Mouse (Mus musculus): ENCODE measurements around the gene Sntb2.
A peak's percentile ranks its signal among the peaks of the same experiment; 100 is the strongest.

Gene Sntb2

DNA sequence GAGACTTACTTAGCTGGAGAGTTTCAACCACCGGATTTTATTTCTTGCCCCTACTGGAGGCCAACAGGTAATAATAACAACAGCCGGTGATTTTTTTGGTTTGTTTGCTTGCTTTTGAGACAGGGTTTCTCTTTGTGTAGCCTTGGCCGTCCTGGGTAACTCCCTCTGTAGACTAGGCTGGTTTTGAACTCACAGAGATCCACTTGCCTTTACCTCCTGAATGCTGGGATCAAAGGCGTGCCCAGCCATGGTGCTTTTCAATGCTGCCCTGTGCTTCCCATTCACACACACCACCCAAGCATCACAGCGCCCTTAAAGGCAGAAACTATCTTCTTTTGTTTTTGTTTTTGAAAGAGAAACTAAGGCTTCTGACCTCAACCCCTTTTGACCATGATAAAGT is 5.6 kb upstream of the Sntb2 start:
- DNase-seq (ENCODE audit: extremely low read depth, low read depth): no peak

GRCm38 (mm10) chr8:106932376-106933065 is 3.0 kb upstream of the Sntb2 start:
- DNase-seq (ENCODE audit: extremely low read depth, low read depth): no peak

- no peak for DNase-seq (ENCODE audit: extremely low read depth, low read depth)
Measured at GRCm38 (mm10) chr8:106933506-106934143, 1.9 kb upstream of the Sntb2 start.

- no peak for DNase-seq (ENCODE audit: extremely low read depth, low read depth)
Measured at GRCm38 (mm10) chr8:106934226-106934977, 1.1 kb upstream of the Sntb2 start.

DNA sequence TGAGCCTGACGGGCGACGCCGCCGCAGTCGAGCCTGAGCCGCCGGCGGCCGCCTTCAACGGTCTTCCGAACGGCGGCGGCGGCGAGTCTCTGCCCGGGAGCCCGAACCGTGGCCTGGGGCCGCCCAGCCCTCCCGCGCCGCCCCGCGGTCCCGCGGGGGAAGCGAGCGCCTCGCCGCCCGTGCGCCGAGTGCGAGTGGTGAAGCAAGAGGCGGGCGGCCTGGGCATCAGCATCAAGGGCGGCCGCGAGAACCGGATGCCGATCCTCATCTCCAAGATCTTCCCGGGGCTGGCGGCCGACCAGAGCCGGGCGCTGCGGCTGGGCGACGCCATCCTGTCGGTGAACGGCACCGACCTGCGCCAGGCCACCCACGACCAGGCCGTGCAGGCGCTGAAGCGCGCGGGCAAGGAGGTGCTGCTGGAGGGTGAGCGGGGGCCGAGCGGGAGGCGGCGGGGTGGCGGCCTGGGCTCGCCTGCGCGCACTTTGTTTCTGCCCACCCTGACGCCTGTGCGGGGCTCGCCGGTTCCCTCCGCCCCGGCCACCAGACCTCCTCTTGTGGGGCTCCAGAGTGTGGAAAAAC is 438 bp downstream of the Sntb2 start:
- DNase-seq (ENCODE audit: extremely low read depth, low read depth): no peak

DNA sequence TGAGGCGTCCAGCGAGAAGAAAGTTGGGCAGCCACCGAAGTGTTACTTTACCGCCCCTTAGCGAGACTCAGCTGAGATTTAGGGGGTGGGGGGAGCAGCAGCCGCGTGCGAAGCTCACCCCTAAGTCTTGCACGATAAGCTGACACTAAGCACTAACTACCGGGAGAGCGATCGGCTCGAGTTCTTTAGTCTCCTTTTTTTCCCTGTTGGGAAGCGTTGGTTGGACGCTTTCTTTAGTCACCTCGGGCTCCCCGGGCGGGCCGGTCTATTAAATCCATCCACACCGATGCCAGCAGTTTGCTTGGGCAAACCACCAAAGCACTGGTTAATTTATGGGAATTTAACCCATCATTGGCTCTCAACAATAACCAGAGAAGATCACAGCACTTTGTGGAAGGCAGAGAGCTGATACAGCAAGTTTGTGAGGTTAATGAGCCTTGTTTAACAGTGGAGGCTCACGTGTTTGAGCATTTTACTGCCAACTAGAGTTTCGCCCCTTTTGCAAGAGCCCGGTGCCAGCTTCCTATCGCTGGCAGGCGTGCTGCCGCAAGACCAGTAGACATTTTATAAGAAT is 1.0 kb downstream of the Sntb2 start:
- DNase-seq (ENCODE audit: extremely low read depth, low read depth): no peak

DNA sequence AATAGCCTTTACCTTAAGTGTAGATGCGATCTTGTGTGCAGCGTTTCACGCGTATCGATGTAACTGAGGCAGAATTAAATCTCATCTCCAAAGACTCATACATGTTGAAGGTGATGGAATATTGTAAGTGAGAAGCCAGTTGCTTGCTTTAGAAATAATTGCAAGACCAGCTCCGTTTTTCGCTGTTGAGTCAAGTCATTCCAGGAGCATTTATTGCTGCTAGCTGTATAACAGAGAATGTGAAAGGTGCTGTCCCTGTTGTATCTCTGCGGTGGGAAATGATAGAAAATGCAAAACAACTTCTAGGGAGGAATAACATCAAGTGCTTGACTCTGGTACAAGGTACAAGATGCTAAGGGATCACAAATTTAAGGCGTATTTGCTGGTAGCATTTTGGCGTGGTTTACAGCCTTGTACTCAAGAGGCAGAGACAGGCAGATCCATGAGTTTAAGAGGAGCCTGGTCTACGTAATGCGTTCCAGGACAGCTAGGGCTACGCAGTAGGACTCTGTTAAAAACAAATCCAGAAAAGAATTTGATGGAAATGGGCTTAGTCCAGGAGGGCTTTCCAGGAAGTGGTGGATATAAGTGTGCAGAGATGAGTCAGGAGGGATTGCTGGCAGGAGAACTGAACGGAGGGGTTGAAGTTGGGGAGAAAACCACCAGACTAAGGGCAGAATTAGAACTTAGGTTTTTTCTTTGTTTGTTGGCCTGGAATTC is 1.7 kb downstream of the Sntb2 start:
- no peak for DNase-seq (ENCODE audit: extremely low read depth, low read depth)

DNA sequence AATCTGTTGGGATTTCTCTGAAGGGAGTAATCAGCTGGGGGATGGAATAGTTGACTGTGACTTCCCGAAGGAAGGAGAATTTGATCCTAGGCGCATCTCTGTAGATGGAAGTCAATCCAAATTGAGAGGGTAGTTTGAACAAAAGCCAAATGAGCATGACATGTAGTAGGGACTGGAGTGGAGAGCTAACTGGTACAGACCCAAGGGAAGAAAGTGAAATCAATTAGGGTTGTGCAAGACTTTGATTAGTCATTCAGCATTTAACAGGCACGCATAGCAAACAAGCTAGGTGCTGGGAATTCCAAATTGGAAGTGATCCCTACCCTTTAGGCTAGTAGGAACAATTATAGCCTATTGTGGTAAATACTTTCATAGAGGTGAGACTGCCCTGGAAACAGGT is 6.3 kb downstream of the Sntb2 start:
- DNase-seq (ENCODE audit: extremely low read depth, low read depth): no peak

DNA sequence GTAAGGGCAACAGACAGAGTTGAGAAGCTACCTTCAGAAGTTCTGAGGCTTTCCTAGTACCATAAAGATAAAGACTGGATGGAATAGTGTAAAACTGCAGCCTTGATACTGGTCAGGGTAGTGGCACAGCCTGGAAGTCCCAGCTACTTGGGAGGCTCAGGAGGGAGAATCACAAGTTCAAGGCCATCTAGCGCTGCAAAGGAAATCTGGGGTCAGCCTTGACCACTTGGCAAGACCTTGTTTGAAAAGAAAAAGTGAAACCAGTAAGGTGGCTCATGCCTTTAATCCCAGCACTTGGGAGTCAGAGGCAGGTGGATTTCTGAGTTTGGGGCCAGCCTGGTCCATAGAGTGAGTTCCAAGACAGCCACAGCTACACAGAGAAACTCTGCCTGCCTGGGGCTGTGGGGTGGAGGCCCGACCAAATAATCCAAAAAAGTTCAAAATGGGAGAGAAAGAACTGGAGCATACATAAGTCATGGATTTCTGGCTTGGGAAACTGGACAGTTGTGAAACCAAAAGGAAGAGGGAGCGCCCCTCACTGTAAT is 8.4 kb downstream of the Sntb2 start:
- DNase-seq (ENCODE audit: extremely low read depth, low read depth): no peak

- no peak for DNase-seq (ENCODE audit: extremely low read depth, low read depth)
Measured at GRCm38 (mm10) chr8:106944756-106945155, 9.2 kb downstream of the Sntb2 start.

DNA sequence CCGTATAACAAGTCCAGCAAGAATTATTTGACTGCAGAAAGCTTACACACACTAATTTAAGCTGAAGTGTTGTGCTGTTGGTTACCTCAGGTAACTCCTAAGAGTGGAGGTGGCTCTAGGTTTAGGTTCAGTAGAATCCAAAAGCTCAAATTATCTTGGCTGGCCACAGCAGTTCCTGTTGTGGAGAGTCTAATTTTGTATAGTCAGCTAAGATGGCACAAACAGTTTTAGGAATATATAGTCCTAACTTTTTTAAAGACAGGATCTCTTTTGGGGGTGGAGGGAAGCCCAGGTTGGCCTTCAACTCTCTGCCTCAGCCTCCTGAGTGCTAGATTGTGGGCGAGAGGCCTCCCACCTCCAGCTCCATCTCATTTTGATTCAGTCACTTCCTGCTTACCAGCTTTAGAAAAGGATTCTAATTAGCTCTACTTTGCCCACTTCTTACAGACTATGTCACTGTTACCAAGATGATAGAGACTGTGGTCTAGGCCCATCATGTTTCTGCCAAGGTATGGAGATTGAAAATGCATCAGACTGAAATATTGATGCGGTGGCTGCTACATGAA is 13.2 kb downstream of the Sntb2 start:
- DNase-seq (ENCODE audit: extremely low read depth, low read depth): no peak

- DNase-seq (ENCODE audit: extremely low read depth, low read depth): no peak
Measured at GRCm38 (mm10) chr8:106951707-106952106, 16.2 kb downstream of the Sntb2 start.

DNA sequence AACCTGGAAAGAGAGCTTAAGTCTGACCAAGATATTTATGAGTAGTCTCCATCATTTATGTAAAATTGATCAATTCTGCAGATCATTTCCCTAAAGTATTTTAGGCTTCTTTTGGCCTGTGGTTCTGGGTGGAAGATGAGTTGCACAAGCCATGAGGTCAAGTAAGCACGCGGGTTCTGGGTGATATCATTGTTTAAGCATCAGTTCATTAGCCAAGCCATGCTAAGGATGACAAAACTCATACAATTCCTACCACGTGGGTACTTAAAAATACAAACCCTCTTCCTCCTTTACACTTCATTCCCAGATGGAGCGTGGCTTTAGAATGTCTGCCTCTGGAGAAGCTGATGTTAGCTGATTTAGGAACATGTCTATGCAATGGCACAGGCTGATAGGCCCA is 18.0 kb downstream of the Sntb2 start:
- no peak for DNase-seq (ENCODE audit: extremely low read depth, low read depth)

DNA sequence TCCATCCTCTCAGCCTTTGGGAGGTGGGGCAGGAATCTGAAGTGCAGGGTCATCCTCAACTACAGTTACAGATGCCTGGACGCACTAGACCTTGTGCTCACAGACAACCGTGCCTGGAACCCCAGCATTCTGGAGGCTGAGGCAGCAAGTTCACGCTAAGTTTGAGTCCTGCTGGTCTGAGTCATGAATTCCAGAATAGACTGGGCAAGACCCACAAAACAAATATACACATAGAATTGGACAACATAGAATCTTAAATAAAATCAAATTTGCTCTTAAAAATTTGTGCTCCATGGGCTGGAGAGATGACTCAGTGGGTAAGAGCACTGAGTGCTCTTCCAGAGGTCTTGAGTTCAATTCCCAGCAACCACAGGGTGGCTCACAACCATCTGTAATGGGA is 21.5 kb downstream of the Sntb2 start:
- no peak for DNase-seq (ENCODE audit: extremely low read depth, low read depth)

GRCm38 (mm10) chr8:106958212-106958611 is 22.7 kb downstream of the Sntb2 start:
- DNase-seq (ENCODE audit: extremely low read depth, low read depth): no peak

- peak; percentile 39 for DNase-seq (ENCODE audit: extremely low read depth, low read depth)
Measured at GRCm38 (mm10) chr8:106959626-106960025, 24.1 kb downstream of the Sntb2 start.

- DNase-seq (ENCODE audit: extremely low read depth, low read depth): no peak
Measured at GRCm38 (mm10) chr8:106962322-106962721, 26.8 kb downstream of the Sntb2 start.

GRCm38 (mm10) chr8:106963365-106963764 is 27.8 kb downstream of the Sntb2 start:
- no peak for DNase-seq (ENCODE audit: extremely low read depth, low read depth)

DNA sequence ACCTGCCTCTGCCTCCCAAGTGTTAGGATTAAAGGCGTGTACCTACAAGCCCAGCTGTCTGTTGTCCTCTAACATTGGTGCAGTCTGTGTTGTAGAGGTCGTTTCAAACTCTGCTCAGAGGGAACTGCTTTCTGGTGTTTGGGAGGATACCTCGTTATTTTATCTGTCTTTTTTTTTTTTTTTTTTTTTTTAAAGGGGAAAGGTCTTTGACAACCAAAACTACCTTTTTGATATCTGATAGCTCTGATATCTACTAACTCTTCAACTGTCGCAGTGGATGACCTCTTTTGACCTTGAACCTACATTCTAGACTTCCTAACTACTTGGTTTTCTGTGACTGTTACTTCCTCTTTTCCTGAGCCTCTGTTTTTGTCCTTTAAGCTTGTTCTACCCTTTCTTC is 29.0 kb downstream of the Sntb2 start:
- peak; percentile 49 for DNase-seq (ENCODE audit: extremely low read depth, low read depth)

DNA sequence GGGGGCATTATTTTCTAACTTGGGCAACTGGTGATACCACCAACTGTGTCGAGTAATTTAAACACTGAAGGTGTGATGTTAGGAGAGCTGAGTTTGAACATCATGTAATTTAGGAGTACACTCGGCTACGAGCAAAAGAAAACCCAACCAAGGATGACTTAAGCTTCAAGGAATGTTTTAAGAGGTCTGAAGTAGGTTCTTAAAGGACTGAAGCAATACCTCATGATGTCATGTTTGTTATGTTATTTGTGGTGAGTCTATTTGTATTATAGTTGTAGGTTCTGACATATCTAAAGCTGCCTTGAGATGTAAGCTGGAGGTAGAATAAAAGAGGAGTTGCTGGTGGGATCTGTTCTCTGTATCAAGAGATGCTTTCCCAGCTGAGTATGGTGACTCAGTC is 34.4 kb downstream of the Sntb2 start:
- no peak for DNase-seq (ENCODE audit: extremely low read depth, low read depth)

GRCm38 (mm10) chr8:106971916-106972315 is 36.4 kb downstream of the Sntb2 start:
- DNase-seq (ENCODE audit: extremely low read depth, low read depth): no peak
